Mouse (Mus musculus): Measurements from ENCODE around the gene Rnf144a. TPM values are rescaled to one million over a fixed set of nuclear protein-coding genes. Genes with fewer than 3 reads are reported as not detected.

Rnf144a gene
- polyA plus RNA-seq, 1 experiment from 2014 or later: 5.0 TPM

DNA sequence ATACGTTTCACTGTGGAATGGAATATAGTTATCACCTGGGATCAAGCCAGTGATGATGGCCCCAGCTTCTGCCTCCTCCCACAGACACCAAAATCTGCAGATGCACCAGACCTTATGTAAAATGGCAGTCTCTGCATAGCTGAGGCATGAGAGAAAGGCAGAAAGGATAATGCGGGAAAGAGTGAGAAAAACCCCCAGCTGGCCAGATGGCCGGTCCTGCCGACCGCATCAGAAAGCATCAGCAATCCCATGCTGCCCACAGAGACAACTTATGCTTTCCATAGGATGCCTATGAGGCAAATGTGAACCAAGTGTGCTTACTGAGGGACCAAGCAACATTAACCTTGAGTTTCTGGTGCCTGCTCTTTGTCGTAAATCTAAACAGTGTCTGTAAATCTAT lies 15.7 kb downstream of the Rnf144a start:
- Histone ChIP-seq H3K9ac (ENCODE audit: low read length) (no peak overlapping the region), H3K4me1 (replicated peaks; ENCODE audit: control insufficient read depth, insufficient read depth) (no peaks in the 10 kb centered on the region), H3K36me3 (ENCODE audit: control insufficient read depth, insufficient read depth, low read length) (no peaks in the 10 kb centered on the region), H3K9me3 (ENCODE audit: control insufficient read depth, low read length) (no peaks in the 10 kb centered on the region), H3K4me3 (ENCODE audit: low read depth, low read length) (no peak overlapping the region), H3K27me3 (ENCODE audit: control insufficient read depth, insufficient read depth, low read length) (no peaks in the 10 kb centered on the region), H3K27ac (replicated peaks) (no peak overlapping the region), H3K4me2 (replicated peaks; ENCODE audit: low read depth) (no peak overlapping the region)
- TF ChIP-seq CTCF (IDR thresholded peaks at IDR 0.05; ENCODE audit: low read depth) (no peak), EP300 (optimal IDR thresholded peaks at IDR 0.05) (no peak)
- no peak for DNase-seq (ENCODE audit: low spot score)
- 87% methylated on average over 6 of the region's 6 CpGs for WGBS
- no peak for ATAC-seq (ENCODE audit: low FRiP score, low TSS enrichment)

GRCm38 (mm10) chr12:26398597-26398996 lies 16.5 kb downstream of the Rnf144a start:
- Histone ChIP-seq H3K36me3 (ENCODE audit: control insufficient read depth, insufficient read depth, low read length) (no peaks in the 10 kb centered on the region), H3K27ac (replicated peaks) (no peak overlapping the region), H3K4me1 (replicated peaks; ENCODE audit: control insufficient read depth, insufficient read depth) (no peaks in the 10 kb centered on the region), H3K4me3 (ENCODE audit: low read depth, low read length) (no peak overlapping the region), H3K9me3 (ENCODE audit: control insufficient read depth, low read length) (no peaks in the 10 kb centered on the region), H3K9ac (ENCODE audit: low read length) (no peak overlapping the region), H3K4me2 (replicated peaks; ENCODE audit: low read depth) (no peak overlapping the region), H3K27me3 (ENCODE audit: control insufficient read depth, insufficient read depth, low read length) (no peaks in the 10 kb centered on the region)
- no peak for TF ChIP-seq CTCF (IDR thresholded peaks at IDR 0.05; ENCODE audit: low read depth)
- TF ChIP-seq EP300 (optimal IDR thresholded peaks at IDR 0.05): no peak
- ATAC-seq (ENCODE audit: low FRiP score, low TSS enrichment) (no peak), DNase-seq (ENCODE audit: low spot score) (no peak)
- 43% methylated on average over 2 of the region's 2 CpGs for WGBS

DNA sequence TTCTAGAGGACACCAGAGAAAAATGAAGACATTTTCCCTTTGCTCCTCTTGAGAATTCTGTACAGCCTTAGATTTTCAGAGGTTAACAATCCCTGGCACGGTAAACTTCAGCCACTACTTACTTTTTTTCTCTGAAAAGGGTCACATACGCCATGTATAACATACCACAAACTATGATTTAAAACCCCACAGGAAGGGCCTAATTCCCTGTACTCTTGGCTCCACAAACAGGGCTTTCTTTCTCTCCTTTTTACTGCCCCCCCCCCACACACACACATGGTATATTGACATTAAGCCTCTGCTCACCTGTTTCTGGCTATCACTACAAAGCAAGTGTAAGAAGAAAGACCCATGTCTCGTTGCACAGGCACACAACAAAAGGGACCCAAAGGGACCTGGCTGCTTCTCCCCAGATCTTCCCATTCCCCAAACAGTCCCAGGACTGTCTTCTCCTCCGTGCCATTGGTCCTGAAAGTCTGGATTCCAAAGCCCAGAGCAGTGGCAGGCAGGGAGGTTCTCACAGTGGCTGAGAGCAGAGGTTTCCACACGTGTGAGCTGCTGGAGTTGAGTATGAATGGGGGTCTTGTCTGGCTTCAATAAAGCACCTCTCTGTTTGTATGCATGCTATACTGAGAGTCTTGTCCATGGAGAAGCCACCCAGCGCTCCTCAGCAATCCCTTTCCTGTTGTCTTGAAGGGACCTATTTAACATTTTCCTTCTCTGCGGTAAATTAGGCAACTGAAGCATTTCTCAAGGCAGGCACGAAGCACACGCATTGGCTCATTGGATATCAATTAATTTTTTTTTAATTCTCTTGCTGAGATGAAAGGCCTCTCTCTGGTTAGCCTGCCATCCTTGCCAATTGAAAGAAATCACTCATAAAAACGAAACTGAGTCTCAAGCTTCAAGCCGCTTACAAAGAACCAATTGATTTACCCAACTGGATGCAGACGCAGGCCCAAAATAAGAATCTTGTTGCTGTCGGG lies 20.3 kb downstream of the Rnf144a start:
- no peak overlapping the region for H3K9ac ChIP-seq (ENCODE audit: low read length)
- H3K27me3 ChIP-seq (ENCODE audit: control insufficient read depth, insufficient read depth, low read length): no peaks in the 10 kb centered on the region
- no peaks in the 10 kb centered on the region for H3K4me1 ChIP-seq (replicated peaks; ENCODE audit: control insufficient read depth, insufficient read depth)
- no peaks in the 10 kb centered on the region for H3K9me3 ChIP-seq (ENCODE audit: control insufficient read depth, low read length)
- H3K36me3 ChIP-seq (ENCODE audit: control insufficient read depth, insufficient read depth, low read length): no peaks in the 10 kb centered on the region
- no peak overlapping the region for H3K27ac ChIP-seq (replicated peaks)
- WGBS: 80% methylated on average over 13 of the region's 13 CpGs
- H3K4me3 ChIP-seq (ENCODE audit: low read depth, low read length): no peak overlapping the region
- DNase-seq (ENCODE audit: low spot score): no peak
- ATAC-seq (ENCODE audit: low FRiP score, low TSS enrichment): no peak
- TF ChIP-seq CTCF (IDR thresholded peaks at IDR 0.05; ENCODE audit: low read depth): no peak
- no peak for TF ChIP-seq EP300 (optimal IDR thresholded peaks at IDR 0.05)
- H3K4me2 ChIP-seq (replicated peaks; ENCODE audit: low read depth): no peak overlapping the region

- WGBS: 76% methylated on average over 5 of the region's 5 CpGs
- no peaks in the 10 kb centered on the region for H3K4me1 ChIP-seq (replicated peaks; ENCODE audit: control insufficient read depth, insufficient read depth)
- no peaks in the 10 kb centered on the region for H3K27me3 ChIP-seq (ENCODE audit: control insufficient read depth, insufficient read depth, low read length)
- TF ChIP-seq CTCF (IDR thresholded peaks at IDR 0.05; ENCODE audit: low read depth) (no peak), EP300 (optimal IDR thresholded peaks at IDR 0.05) (no peak)
- no peak overlapping the region for H3K27ac ChIP-seq (replicated peaks)
- DNase-seq (ENCODE audit: low spot score) (no peak), ATAC-seq (ENCODE audit: low FRiP score, low TSS enrichment) (no peak)
- H3K4me3 ChIP-seq (ENCODE audit: low read depth, low read length): no peak overlapping the region
- no peaks in the 10 kb centered on the region for H3K9me3 ChIP-seq (ENCODE audit: control insufficient read depth, low read length)
- no peak overlapping the region for H3K9ac ChIP-seq (ENCODE audit: low read length)
- no peaks in the 10 kb centered on the region for H3K36me3 ChIP-seq (ENCODE audit: control insufficient read depth, insufficient read depth, low read length)
- no peak overlapping the region for H3K4me2 ChIP-seq (replicated peaks; ENCODE audit: low read depth)
Measured at GRCm38 (mm10) chr12:26393291-26393690, 21.8 kb downstream of the Rnf144a start.

- Histone ChIP-seq H3K27me3 (ENCODE audit: control insufficient read depth, insufficient read depth, low read length) (no peaks in the 10 kb centered on the region), H3K27ac (replicated peaks) (no peak overlapping the region), H3K4me2 (replicated peaks; ENCODE audit: low read depth) (no peak overlapping the region), H3K4me3 (ENCODE audit: low read depth, low read length) (no peak overlapping the region), H3K36me3 (ENCODE audit: control insufficient read depth, insufficient read depth, low read length) (no peaks in the 10 kb centered on the region), H3K9me3 (ENCODE audit: control insufficient read depth, low read length) (no peaks in the 10 kb centered on the region), H3K4me1 (replicated peaks; ENCODE audit: control insufficient read depth, insufficient read depth) (no peaks in the 10 kb centered on the region), H3K9ac (ENCODE audit: low read length) (no peak overlapping the region)
- DNase-seq (ENCODE audit: low spot score) (no peak), ATAC-seq (ENCODE audit: low FRiP score, low TSS enrichment) (no peak)
- 71% methylated on average over 1 of the region's 1 CpGs for whole genome bisulfite sequencing
- TF ChIP-seq EP300 (optimal IDR thresholded peaks at IDR 0.05): no peak
- TF ChIP-seq CTCF (IDR thresholded peaks at IDR 0.05; ENCODE audit: low read depth): no peak
Measured at GRCm38 (mm10) chr12:26391162-26391561, 23.9 kb downstream of the Rnf144a start.

DNA sequence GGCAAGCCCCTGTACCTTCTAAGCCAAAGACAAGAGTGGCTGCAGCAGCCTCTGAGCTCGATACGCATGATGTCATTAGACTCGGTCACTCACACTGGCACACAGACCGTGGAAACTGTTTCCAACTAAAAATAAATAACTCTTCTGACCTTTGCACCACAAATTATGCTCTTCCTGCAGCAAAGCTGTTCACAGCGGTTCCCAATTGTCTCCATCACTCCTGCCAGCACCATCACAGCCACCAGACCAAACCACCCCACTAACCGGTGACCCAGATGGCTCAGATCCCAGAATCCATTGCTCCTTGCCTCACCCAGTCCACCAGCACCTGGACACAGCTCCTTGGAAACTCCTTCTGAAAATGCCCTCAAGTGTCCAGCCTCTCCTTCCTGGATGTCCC lies 27.5 kb downstream of the Rnf144a start:
- H3K9me3 ChIP-seq (ENCODE audit: control insufficient read depth, low read length): no peaks in the 10 kb centered on the region

More for the DNA sequence above, 27.5 kb downstream of the Rnf144a start:
- WGBS: 56% methylated on average over 6 of the region's 6 CpGs
- H3K4me3 ChIP-seq (ENCODE audit: low read depth, low read length): no peak overlapping the region
- no peaks in the 10 kb centered on the region for H3K27me3 ChIP-seq (ENCODE audit: control insufficient read depth, insufficient read depth, low read length)
- no peak overlapping the region for H3K4me2 ChIP-seq (replicated peaks; ENCODE audit: low read depth)
- no peaks in the 10 kb centered on the region for H3K4me1 ChIP-seq (replicated peaks; ENCODE audit: control insufficient read depth, insufficient read depth)
- H3K9ac ChIP-seq (ENCODE audit: low read length): no peak overlapping the region
- no peak for ATAC-seq (ENCODE audit: low FRiP score, low TSS enrichment)
- no peak for TF ChIP-seq EP300 (optimal IDR thresholded peaks at IDR 0.05)
- no peak for TF ChIP-seq CTCF (IDR thresholded peaks at IDR 0.05; ENCODE audit: low read depth)
- no peak overlapping the region for H3K27ac ChIP-seq (replicated peaks)
- H3K36me3 ChIP-seq (ENCODE audit: control insufficient read depth, insufficient read depth, low read length): no peaks in the 10 kb centered on the region
- DNase-seq (ENCODE audit: low spot score): no peak
